Mouse (Mus musculus) frontal cortex, postnatal 36 days (tissue): ENCODE results near the gene Zfp354a.
"Not testable (repeated sequence)": the region's sequence is repeated elsewhere in the genome, so short reads cannot be mapped to it uniquely, and the experiment has no call there.

Experiments
- DNase-seq, 2 experiments: peaks; one replicate each; pipeline ENCODE4 v3.0.0; 2022; ENCODE audit warnings: low spot score in 2 of 2

Zfp354a gene

GRCm38 (mm10) chr11:51059151-51059571, at the start of gene Zfp354a:
Gene Zfp354a (plus strand): TSS chr11:51059257.
- DNase-seq = peak; percentile 64 to 74

GRCm38 (mm10) chr11:51011821-51012220, 47.2 kb upstream of the Zfp354a start:
- no peak for DNase-seq

GRCm38 (mm10) chr11:51013936-51014335, 45.1 kb upstream of the Zfp354a start, which contains the start of gene Olfr54:
Gene Olfr54 (plus strand): TSS chr11:51014236.
- no peak for DNase-seq

- DNase-seq = no peak
These were observed 42.7 kb upstream of the Zfp354a start for GRCm38 (mm10) chr11:51016341-51016740.

- not testable (repeated sequence) for DNase-seq
These were observed 32.2 kb upstream of the Zfp354a start for GRCm38 (mm10) chr11:51026811-51027210.

- not testable (repeated sequence) for DNase-seq
These were observed 29.7 kb upstream of the Zfp354a start for GRCm38 (mm10) chr11:51029381-51029780.

- DNase-seq = no peak
These were observed 28.8 kb upstream of the Zfp354a start for GRCm38 (mm10) chr11:51030225-51030624.

GRCm38 (mm10) chr11:51032851-51033250, 26.2 kb upstream of the Zfp354a start:
- peak in 1 of 2 experiments; percentile 10 for DNase-seq

- DNase-seq = not testable (repeated sequence)
These were observed 24.9 kb upstream of the Zfp354a start for GRCm38 (mm10) chr11:51034141-51034540.

- DNase-seq = no peak
These were observed 23.1 kb upstream of the Zfp354a start for GRCm38 (mm10) chr11:51035951-51036350.

GRCm38 (mm10) chr11:51044776-51045175, 14.3 kb upstream of the Zfp354a start:
- not testable (repeated sequence) for DNase-seq

GRCm38 (mm10) chr11:51047809-51048208, 11.2 kb upstream of the Zfp354a start, which contains the start of gene Olfr1375:
Gene Olfr1375 (plus strand): TSS chr11:51048109.
- not testable (repeated sequence) for DNase-seq

GRCm38 (mm10) chr11:51051678-51052077, 7.4 kb upstream of the Zfp354a start:
- no peak for DNase-seq

GRCm38 (mm10) chr11:51053230-51053629, 5.8 kb upstream of the Zfp354a start:
- DNase-seq = no peak

- no peak for DNase-seq
These were observed 583 bp downstream of the Zfp354a start for GRCm38 (mm10) chr11:51059640-51060039.

- DNase-seq = no peak
These were observed 1.9 kb downstream of the Zfp354a start for GRCm38 (mm10) chr11:51060981-51061380.

GRCm38 (mm10) chr11:51063276-51063675, 4.2 kb downstream of the Zfp354a start:
- no peak for DNase-seq

- DNase-seq = peak; percentile 37 to 58
These were observed 4.8 kb downstream of the Zfp354a start for GRCm38 (mm10) chr11:51063841-51064240.

GRCm38 (mm10) chr11:51084527-51084926, 25.5 kb downstream of the Zfp354a start:
- no peak for DNase-seq

GRCm38 (mm10) chr11:51085269-51085668, 26.2 kb downstream of the Zfp354a start:
- DNase-seq = peak; percentile 23 to 32

GRCm38 (mm10) chr11:51107261-51107660, 48.2 kb downstream of the Zfp354a start:
- peak in 1 of 2 experiments; percentile 6 for DNase-seq

GRCm38 (mm10) chr11:51110621-51111020, 51.6 kb downstream of the Zfp354a start:
- DNase-seq = no peak
